Mouse (Mus musculus): Measurements from ENCODE around the gene Ifna14. TPM values are rescaled to one million over a fixed set of nuclear protein-coding genes. Genes with fewer than 3 reads are reported as not detected.

Ifna14 gene
- total RNA-seq, 1 experiment, result not detected

GRCm38 (mm10) chr4:88550161-88550945, 21.2 kb downstream of the Ifna14 start:
- peak overlapping the region in 1 of 2 experiments; percentile 5; a peak in 1 of 4 replicates for H3K4me3 ChIP-seq (ENCODE audit: insufficient read depth in 1 of 2, low read depth in 1 of 2, low read length in 2 of 2, poor library complexity in 1 of 2, severe bottlenecking in 1 of 2)
- in situ Hi-C loops (cut with MboI; ENCODE audit: low sequenced_read_pairs in 2 of 2, unreplicated experiment in 2 of 2), result no loop called here
- H3K36me3 ChIP-seq (ENCODE audit: control insufficient read depth, insufficient read depth, low read length, poor library complexity, severe bottlenecking), result no peaks in the 10 kb centered on the region
- no peaks in the 10 kb centered on the region for H3K4me1 ChIP-seq (ENCODE audit: control insufficient read depth in 2 of 2, insufficient read depth in 2 of 2, low read length in 2 of 2, poor library complexity in 1 of 2)
- TF ChIP-seq HCFC1 (IDR thresholded peaks at IDR 0.05; ENCODE audit: borderline replicate concordance, insufficient read depth, low read length) (no peak), MAFK (IDR thresholded peaks at IDR 0.05; ENCODE audit: insufficient read depth, low read depth, low read length) (no peak), ZC3H11A (IDR thresholded peaks at IDR 0.05; ENCODE audit: borderline replicate concordance, low read depth, low read length) (no peak), ZNF384 (IDR thresholded peaks at IDR 0.05; ENCODE audit: low read depth, low read length) (no peak), CHD2 (IDR thresholded peaks at IDR 0.05; ENCODE audit: low read depth, low read length) (no peak)
- no peak overlapping the region for H3K27ac ChIP-seq (ENCODE audit: insufficient read depth, low read depth, low read length, poor library complexity, severe bottlenecking)
- peak; percentile 73 for DNase-seq (ENCODE audit: low read depth, low spot score)
- H3K9me3 ChIP-seq (ENCODE audit: control insufficient read depth, insufficient read depth, low read depth, low read length), result no peaks in the 10 kb centered on the region
- H3K9ac ChIP-seq (ENCODE audit: insufficient read depth, low read depth, low read length, poor library complexity, severe bottlenecking), result no peak overlapping the region

GRCm38 (mm10) chr4:88547986-88548385, 23.6 kb downstream of the Ifna14 start:
- in situ Hi-C loops (cut with MboI; ENCODE audit: low sequenced_read_pairs in 2 of 2, unreplicated experiment in 2 of 2), result loop anchor here in 1 of 2 experiments (25.0 kb wide), 1 partner anchor 511 kb away; the partner anchor contains the start of gene Mllt3
- no peak for TF ChIP-seq MAFK (IDR thresholded peaks at IDR 0.05; ENCODE audit: insufficient read depth, low read depth, low read length)
- no peak for TF ChIP-seq CHD2 (IDR thresholded peaks at IDR 0.05; ENCODE audit: low read depth, low read length)
- TF ChIP-seq HCFC1 (IDR thresholded peaks at IDR 0.05; ENCODE audit: borderline replicate concordance, insufficient read depth, low read length), result no peak
- TF ChIP-seq ZC3H11A (IDR thresholded peaks at IDR 0.05; ENCODE audit: borderline replicate concordance, low read depth, low read length), result no peak
- TF ChIP-seq ZNF384 (IDR thresholded peaks at IDR 0.05; ENCODE audit: low read depth, low read length), result no peak
- no peaks in the 10 kb centered on the region for H3K36me3 ChIP-seq (ENCODE audit: control insufficient read depth, insufficient read depth, low read length, poor library complexity, severe bottlenecking)
- no peak overlapping the region for H3K4me3 ChIP-seq (ENCODE audit: insufficient read depth in 1 of 2, low read depth in 1 of 2, low read length in 2 of 2, poor library complexity in 1 of 2, severe bottlenecking in 1 of 2)
- no peaks in the 10 kb centered on the region for H3K9me3 ChIP-seq (ENCODE audit: control insufficient read depth, insufficient read depth, low read depth, low read length)
- DNase-seq (ENCODE audit: low read depth, low spot score), result no peak
- H3K4me1 ChIP-seq (ENCODE audit: control insufficient read depth in 2 of 2, insufficient read depth in 2 of 2, low read length in 2 of 2, poor library complexity in 1 of 2), result no peaks in the 10 kb centered on the region
- H3K27ac ChIP-seq (ENCODE audit: insufficient read depth, low read depth, low read length, poor library complexity, severe bottlenecking), result no peak overlapping the region
- no peak overlapping the region for H3K9ac ChIP-seq (ENCODE audit: insufficient read depth, low read depth, low read length, poor library complexity, severe bottlenecking)

- Histone ChIP-seq H3K4me1 (ENCODE audit: control insufficient read depth in 2 of 2, insufficient read depth in 2 of 2, low read length in 2 of 2, poor library complexity in 1 of 2) (no peaks in the 10 kb centered on the region), H3K36me3 (ENCODE audit: control insufficient read depth, insufficient read depth, low read length, poor library complexity, severe bottlenecking) (no peaks in the 10 kb centered on the region), H3K4me3 (ENCODE audit: insufficient read depth in 1 of 2, low read depth in 1 of 2, low read length in 2 of 2, poor library complexity in 1 of 2, severe bottlenecking in 1 of 2) (no peak overlapping the region), H3K27ac (ENCODE audit: insufficient read depth, low read depth, low read length, poor library complexity, severe bottlenecking) (no peak overlapping the region), H3K9ac (ENCODE audit: insufficient read depth, low read depth, low read length, poor library complexity, severe bottlenecking) (no peak overlapping the region), H3K9me3 (ENCODE audit: control insufficient read depth, insufficient read depth, low read depth, low read length) (no peaks in the 10 kb centered on the region)
- TF ChIP-seq ZNF384 (IDR thresholded peaks at IDR 0.05; ENCODE audit: low read depth, low read length) (no peak), ZC3H11A (IDR thresholded peaks at IDR 0.05; ENCODE audit: borderline replicate concordance, low read depth, low read length) (peak; percentile 77; the same call in 1 of the 2 replicates)
- peak; percentile 60 for DNase-seq (ENCODE audit: low read depth, low spot score)
- in situ Hi-C loops (cut with MboI; ENCODE audit: low sequenced_read_pairs in 2 of 2, unreplicated experiment in 2 of 2), result loop anchor here in 1 of 2 experiments (25.0 kb wide), 1 partner anchor 506 kb away; the partner anchor contains the start of gene Mllt3
These were observed 27.9 kb downstream of the Ifna14 start for GRCm38 (mm10) chr4:88543649-88544234.

DNA sequence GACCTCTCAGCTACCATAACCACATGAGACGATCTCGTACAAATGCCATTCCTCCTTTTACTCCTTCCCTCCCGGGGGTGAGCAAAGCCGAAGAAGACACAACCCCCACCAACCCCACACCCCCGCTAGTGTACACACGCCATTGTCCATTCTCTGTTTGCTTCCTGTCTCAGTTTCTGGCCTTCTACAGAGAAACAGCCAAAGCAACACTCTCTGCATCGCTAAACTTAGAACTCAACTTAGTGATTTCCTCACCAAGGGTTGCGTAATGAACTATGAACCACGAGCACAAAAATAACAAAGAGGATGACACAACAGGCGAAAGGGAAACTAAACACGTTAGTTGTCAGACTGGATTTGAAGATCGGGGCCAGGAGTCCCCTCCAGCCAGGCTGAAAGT, 34.3 kb downstream of the Ifna14 start:
- Histone ChIP-seq H3K4me3 (ENCODE audit: insufficient read depth in 1 of 2, low read depth in 1 of 2, low read length in 2 of 2, poor library complexity in 1 of 2, severe bottlenecking in 1 of 2) (no peak overlapping the region), H3K36me3 (ENCODE audit: control insufficient read depth, insufficient read depth, low read length, poor library complexity, severe bottlenecking) (no peaks in the 10 kb centered on the region), H3K9ac (ENCODE audit: insufficient read depth, low read depth, low read length, poor library complexity, severe bottlenecking) (no peak overlapping the region), H3K4me1 (ENCODE audit: control insufficient read depth in 2 of 2, insufficient read depth in 2 of 2, low read length in 2 of 2, poor library complexity in 1 of 2) (no peaks in the 10 kb centered on the region), H3K27ac (ENCODE audit: insufficient read depth, low read depth, low read length, poor library complexity, severe bottlenecking) (no peak overlapping the region), H3K9me3 (ENCODE audit: control insufficient read depth, insufficient read depth, low read depth, low read length) (no peaks in the 10 kb centered on the region)
- in situ Hi-C loops (cut with MboI; ENCODE audit: low sequenced_read_pairs in 2 of 2, unreplicated experiment in 2 of 2), result loop anchor here in 1 of 2 experiments (25.0 kb wide), 1 partner anchor 500 kb away; the partner anchor contains the start of gene Mllt3
- no peak for TF ChIP-seq ZNF384 (IDR thresholded peaks at IDR 0.05; ENCODE audit: low read depth, low read length)
- no peak for TF ChIP-seq CHD2 (IDR thresholded peaks at IDR 0.05; ENCODE audit: low read depth, low read length)
- no peak for TF ChIP-seq ZC3H11A (IDR thresholded peaks at IDR 0.05; ENCODE audit: borderline replicate concordance, low read depth, low read length)
- TF ChIP-seq HCFC1 (IDR thresholded peaks at IDR 0.05; ENCODE audit: borderline replicate concordance, insufficient read depth, low read length), result no peak
- no peak for DNase-seq (ENCODE audit: low read depth, low spot score)

All from ES-E14 (cell line).